Mouse (Mus musculus): ENCODE results near the gene Gm20388. TPM values are rescaled to one million over a fixed set of nuclear protein-coding genes. Genes with fewer than 3 reads are reported as not detected.
A peak's percentile ranks its signal among the peaks of the same experiment; 100 is the strongest.
"Not testable (repeated sequence)": the region's sequence is repeated elsewhere in the genome, so short reads cannot be mapped to it uniquely, and the experiment has no call there.

Gm20388 gene
- total RNA-seq, 2 experiments from 2014 or later: 1.3 to 8.5 TPM

GRCm38 (mm10) chr8:123150737-123151171 is 3240.1 kb downstream of the Gm20388 start:
- DNase-seq (ENCODE audit: low spot score in 2 of 2): no peak

- no peak for DNase-seq (ENCODE audit: low spot score in 2 of 2)
These were observed 3244.5 kb downstream of the Gm20388 start for GRCm38 (mm10) chr8:123155177-123155576.

DNA sequence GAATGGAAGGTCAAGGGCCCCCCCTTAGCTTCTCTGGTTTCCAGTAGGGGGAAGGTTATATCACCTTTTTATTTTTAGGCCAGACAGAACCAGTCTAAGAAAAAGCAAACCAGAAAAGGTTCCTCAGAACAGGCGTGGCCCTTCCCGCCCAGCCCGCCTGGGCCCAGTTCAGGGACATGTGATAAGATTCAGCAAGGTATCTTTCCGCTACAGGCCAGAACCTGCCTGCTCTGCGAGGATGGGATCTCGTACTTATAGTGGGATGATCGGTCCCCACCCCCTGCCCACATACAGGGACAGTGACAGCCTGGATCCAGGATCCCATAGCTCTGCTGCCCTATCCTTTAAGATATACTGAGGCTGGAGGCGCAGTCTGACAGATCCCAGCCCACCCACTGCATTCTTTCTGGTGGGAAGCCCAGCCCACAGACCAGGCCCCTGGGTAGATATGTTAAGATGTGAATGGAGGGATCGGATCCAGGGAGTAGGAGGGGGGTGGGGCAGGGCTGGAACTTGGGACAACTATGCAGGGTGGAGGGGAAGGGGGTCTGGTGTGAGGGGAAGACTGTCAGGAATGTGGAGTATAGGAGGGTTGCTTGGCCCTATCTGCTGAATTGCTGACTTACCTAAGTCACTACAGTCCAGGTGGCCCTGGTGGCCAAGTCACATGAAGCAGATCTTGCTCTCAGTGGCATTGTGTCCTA is 3245.6 kb downstream of the Gm20388 start:
- DNase-seq (ENCODE audit: low spot score in 2 of 2): no peak

- DNase-seq (ENCODE audit: low spot score in 2 of 2): no peak
These were observed 3247.3 kb downstream of the Gm20388 start, which contains the start of gene Sult5a1 for GRCm38 (mm10) chr8:123157888-123158465. Gene Sult5a1 (minus strand): TSS chr8:123158315.

- peak in 1 of 2 experiments; percentile 52 for DNase-seq (ENCODE audit: low spot score in 2 of 2)
These were observed 3270.8 kb downstream of the Gm20388 start for GRCm38 (mm10) chr8:123181391-123181790.

DNA sequence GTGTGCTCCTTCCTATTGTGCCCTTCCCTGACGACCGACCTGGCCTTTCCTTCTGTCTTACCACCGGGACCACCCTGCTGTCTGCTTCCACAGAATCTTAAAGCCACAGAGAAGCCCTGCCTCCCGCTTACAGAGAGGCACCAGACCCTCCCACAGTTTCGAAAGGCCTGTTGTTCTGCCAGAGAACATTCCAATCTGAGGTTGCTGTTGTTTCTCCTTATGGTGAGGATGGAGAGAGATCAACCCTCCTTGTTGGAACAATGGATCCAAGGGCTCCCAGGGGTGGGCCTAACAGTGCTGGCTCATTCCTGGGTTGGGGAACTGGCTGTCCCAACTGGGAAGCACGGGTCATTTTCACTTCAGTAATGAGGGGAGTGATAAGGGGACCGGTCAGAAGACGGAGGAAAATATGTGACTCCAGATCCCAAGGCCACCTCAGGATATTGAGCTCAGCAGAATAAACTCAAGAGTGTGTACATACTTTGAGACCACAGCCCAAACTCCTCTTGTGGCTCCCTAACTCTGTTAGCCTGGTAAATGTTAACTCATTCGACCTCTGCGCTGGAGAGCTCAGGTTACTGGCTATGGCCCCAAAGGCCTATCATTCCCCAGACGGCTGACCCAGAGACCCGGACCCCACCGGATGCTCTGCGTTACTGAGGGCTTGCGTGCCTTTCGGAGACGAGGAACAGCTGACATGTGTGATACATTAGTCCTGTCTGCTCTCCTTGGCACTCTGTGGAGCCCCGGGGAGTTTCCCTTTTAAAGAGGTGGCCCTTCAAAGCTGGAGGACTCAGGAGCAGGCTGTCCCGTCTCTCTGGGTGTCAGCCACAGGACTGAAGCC is 3275.1 kb downstream of the Gm20388 start, which contains the start of gene Dpep1:
Dpep1 (plus strand) TSS at position 677 of the 844 bp plus-strand sequence.
- no peak for DNase-seq (ENCODE audit: low spot score in 2 of 2)

- DNase-seq (ENCODE audit: low spot score in 2 of 2): no peak
These were observed 3277.4 kb downstream of the Gm20388 start for GRCm38 (mm10) chr8:123188006-123188405.

GRCm38 (mm10) chr8:123188841-123189240 is 3278.2 kb downstream of the Gm20388 start:
- no peak for DNase-seq (ENCODE audit: low spot score in 2 of 2)

DNA sequence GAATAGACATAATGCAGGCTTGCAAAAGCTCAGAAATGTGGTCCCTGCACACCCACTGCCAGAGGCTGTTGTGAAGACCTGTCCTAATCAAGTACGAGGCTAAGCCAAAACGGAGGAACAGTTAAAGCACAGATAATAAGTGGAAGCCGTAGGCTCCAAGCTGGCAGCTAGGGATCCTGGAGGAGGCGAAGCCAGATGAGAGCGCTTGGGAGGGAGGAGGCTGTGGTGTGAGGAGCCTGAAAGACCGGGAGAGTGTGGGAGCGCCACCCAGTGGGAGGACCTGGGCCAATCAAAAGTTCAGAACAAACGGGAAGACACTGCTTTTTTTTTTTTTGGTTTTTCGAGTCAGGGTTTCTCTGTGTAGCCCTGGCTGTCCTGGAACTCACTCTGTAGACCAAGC is 3280.0 kb downstream of the Gm20388 start:
- peak; percentile 62 to 71 for DNase-seq (ENCODE audit: low spot score in 2 of 2)

DNA sequence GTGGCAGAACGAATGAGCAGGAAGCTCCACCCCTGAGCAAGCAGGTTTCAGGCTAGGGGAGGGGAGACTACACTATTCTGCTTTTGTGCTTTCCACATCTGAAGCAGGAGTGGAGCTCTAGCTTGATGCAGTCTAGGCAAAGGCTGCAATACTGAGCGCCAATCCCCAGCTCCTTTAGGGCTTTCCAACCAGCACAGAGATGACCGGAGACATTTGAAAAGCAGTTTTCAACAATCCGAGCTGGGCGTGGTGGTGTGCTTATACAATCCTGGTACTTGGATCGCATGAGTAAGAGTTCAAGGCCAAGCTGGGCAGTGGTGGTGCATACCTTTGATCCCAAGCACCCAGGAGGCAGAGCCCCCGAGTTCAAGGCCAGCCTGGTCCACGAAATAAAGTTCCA is 3281.3 kb downstream of the Gm20388 start:
- no peak for DNase-seq (ENCODE audit: low spot score in 2 of 2)

DNA sequence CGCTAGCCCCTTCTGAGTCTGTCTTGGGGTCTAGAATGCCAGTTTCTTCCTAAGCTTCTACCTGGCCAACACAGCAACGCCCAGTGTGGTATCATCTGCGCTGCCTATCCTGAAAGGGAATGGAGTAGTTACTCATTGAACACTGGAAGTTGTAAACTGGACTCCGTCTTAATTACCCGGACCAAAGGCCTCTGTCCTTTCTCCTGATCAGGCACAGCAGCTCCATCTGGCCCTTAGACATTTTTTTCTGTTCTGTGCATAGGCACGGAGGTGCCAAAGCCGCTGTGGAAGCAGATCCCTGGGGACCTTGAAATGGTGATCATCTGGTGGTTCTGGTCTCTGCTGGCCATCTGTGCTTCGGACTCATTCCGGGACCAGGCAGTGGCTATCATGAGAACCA is 3283.1 kb downstream of the Gm20388 start:
- DNase-seq (ENCODE audit: low spot score in 2 of 2): no peak

GRCm38 (mm10) chr8:123197016-123197415 is 3286.4 kb downstream of the Gm20388 start:
- not testable (repeated sequence) for DNase-seq (ENCODE audit: low spot score in 2 of 2)

GRCm38 (mm10) chr8:123199864-123200263 is 3289.2 kb downstream of the Gm20388 start:
- no peak for DNase-seq (ENCODE audit: low spot score in 2 of 2)

DNA sequence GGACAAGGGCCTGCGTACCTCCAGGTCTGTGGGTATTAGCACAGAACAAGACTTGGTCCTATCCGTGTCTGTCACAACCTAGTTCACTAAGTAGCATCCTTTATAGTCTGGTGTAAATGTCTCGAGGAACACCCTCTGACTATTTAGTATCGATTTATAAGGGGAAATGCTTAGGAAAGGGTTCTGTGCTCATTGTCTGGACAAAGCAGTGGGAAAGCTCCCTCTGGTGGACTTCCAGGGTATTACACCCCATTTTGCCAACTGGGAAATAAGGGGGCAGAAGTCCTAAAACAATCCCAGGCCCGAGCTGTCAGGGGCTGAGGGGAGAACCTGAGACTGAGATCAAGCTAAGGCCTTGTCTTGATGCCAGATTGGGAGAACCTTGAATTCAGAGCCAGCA is 3291.6 kb downstream of the Gm20388 start:
- peak; percentile 76 for DNase-seq (ENCODE audit: low spot score in 2 of 2)

DNA sequence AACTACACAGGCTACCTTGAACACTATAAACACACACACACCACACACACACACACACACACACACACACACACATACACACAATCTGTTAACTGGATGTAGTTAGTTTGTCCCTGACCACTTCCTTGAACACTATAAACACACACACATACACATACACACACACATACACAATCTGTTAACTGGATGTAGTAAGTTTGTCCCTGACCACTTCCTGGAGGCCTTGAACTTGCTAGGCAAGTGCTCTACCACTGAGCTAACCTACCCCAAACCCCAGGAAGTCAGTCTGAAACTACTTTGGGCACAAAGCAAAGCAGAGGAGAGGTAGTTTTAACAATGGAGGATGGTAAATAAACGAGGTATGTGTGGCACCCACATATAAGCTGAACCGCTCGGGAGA is 3292.9 kb downstream of the Gm20388 start:
- DNase-seq (ENCODE audit: low spot score in 2 of 2): no peak

GRCm38 (mm10) chr8:123211876-123212275 is 3301.2 kb downstream of the Gm20388 start:
- no peak for DNase-seq (ENCODE audit: low spot score in 2 of 2)

GRCm38 (mm10) chr8:123212321-123213117 is 3301.9 kb downstream of the Gm20388 start, which contains the start of the genes Chmp1a and Spata33:
Gene Chmp1a (minus strand): TSS chr8:123212763.
Gene Spata33 (plus strand): TSS chr8:123212832.
- peak; percentile 85 to 89 for DNase-seq (ENCODE audit: low spot score in 2 of 2)

GRCm38 (mm10) chr8:123213118-123213772 is 3302.6 kb downstream of the Gm20388 start:
- DNase-seq (ENCODE audit: low spot score in 2 of 2): no peak

DNA sequence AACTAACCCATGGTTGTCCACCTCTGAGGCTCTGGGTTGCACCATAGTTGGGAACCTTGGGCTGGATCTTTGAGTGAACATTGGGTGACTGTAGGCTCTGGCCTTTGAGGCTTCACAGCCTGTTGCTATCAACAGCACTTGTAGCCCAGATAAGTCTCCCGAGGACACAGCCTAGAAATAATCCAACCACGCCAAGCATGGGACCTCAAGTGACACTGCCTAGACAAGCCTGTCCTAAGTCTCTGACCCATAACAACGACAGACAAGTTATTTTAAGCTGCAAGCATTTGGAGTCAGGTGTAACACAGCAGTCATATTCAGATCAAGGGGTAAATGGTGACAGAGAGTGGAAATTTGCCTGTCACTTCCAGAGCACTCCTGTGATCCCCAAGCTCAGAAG is 3304.8 kb downstream of the Gm20388 start:
- DNase-seq (ENCODE audit: low spot score in 2 of 2): no peak

DNA sequence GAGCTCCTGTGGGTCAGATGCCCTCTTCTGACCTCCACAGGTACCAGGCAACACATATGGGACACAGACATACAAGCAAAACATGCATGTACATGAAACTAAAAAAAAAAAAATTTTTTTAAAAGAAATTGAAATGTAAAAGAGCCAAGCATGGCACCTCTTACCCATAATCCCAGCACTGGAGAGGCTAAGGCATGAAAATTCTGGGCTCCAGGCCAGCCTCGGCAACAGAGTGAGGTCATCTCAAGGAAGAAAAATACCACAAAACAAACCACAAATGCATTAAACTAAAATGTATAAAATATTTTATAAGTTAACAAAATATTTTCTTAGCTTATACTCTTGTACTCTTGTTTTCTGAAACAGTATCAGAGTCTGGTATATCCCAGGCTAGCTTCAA is 3310.3 kb downstream of the Gm20388 start:
- DNase-seq (ENCODE audit: low spot score in 2 of 2): no peak

Data from adrenal gland, adult 18-20 months (tissue).